Mouse (Mus musculus) MEL (cell line): ENCODE data around the gene Mecom.

Experiments used
- BHLHE40 ChIP-seq: IDR thresholded peaks from 2 replicates; pipeline ENCODE4 v1.6.1; 2012; ENCODE audit warnings: low read depth, mild to moderate bottlenecking, inconsistent platforms, low read length, improper control_type of control experiment, borderline replicate concordance
- CHD2 ChIP-seq: IDR thresholded peaks from 2 replicates; pipeline ENCODE4 v1.6.1; 2011; ENCODE audit warnings: low read length, improper control_type of control experiment
- CTCF ChIP-seq, 3 experiments: IDR thresholded peaks in 2 of 3; conservative IDR thresholded peaks in 1 of 3; 2 replicates each; pipeline ENCODE4 v1.5.1; 2011 to 2012; ENCODE audit warnings: low read length in 3 of 3, low read depth in 2 of 3, mild to moderate bottlenecking in 2 of 3, improper control_type of control experiment in 1 of 3, inconsistent platforms in 1 of 3, mixed read lengths in 1 of 3, moderate library complexity in 1 of 3; ENCODE audit not compliant: control insufficient read depth in 1 of 3, insufficient read depth in 1 of 3, poor library complexity in 1 of 3, severe bottlenecking in 1 of 3
- ELF1 ChIP-seq: IDR thresholded peaks from 2 replicates; pipeline ENCODE4 v1.6.1; 2014; ENCODE audit warnings: low read depth, mild to moderate bottlenecking, inconsistent platforms, low read length, improper control_type of control experiment, moderate library complexity
- EP300 ChIP-seq, 2 experiments: IDR thresholded peaks; 2 replicates each; pipeline ENCODE4 v1.6.1; 2011; ENCODE audit warnings: improper control_type of control experiment in 2 of 2, low read length in 2 of 2, low read depth in 1 of 2, mild to moderate bottlenecking in 1 of 2
- ETS1 ChIP-seq: IDR thresholded peaks from 2 replicates; pipeline ENCODE4 v1.6.1; 2012; ENCODE audit warnings: low read depth, mild to moderate bottlenecking, inconsistent platforms, low read length, improper control_type of control experiment, moderate library complexity
- HCFC1 ChIP-seq: IDR thresholded peaks from 2 replicates; pipeline ENCODE4 v1.6.1; 2012; ENCODE audit warnings: low read depth, mild to moderate bottlenecking, inconsistent platforms, low read length, improper control_type of control experiment, moderate library complexity
- JUND ChIP-seq: IDR thresholded peaks from 2 replicates; pipeline ENCODE4 v1.6.1; 2011; ENCODE audit warnings: low read depth, mild to moderate bottlenecking, improper control_type of control experiment, low read length
- MAX ChIP-seq: IDR thresholded peaks from 2 replicates; pipeline ENCODE4 v1.6.1; 2011; ENCODE audit warnings: low read length, improper control_type of control experiment
- MEF2A ChIP-seq: IDR thresholded peaks from 2 replicates; pipeline ENCODE4 v1.6.1; 2014; ENCODE audit warnings: low read depth, mild to moderate bottlenecking, inconsistent platforms, low read length, improper control_type of control experiment; ENCODE audit not compliant: poor library complexity, insufficient replicate concordance, severe bottlenecking; ENCODE audit errors: extremely low read depth
- POLR2A ChIP-seq, 2 experiments: IDR thresholded peaks; 2 replicates each; pipeline ENCODE4 v1.6.1; 2011 to 2012; ENCODE audit warnings: low read length in 2 of 2, mild to moderate bottlenecking in 2 of 2, control low read depth in 1 of 2, improper control_type of control experiment in 1 of 2, low read depth in 1 of 2, moderate library complexity in 1 of 2; ENCODE audit not compliant: control insufficient read depth in 1 of 2, insufficient read depth in 1 of 2, poor library complexity in 1 of 2
- POLR2AphosphoS5 ChIP-seq: IDR thresholded peaks from 2 replicates; pipeline ENCODE4 v1.6.1; 2012; ENCODE audit warnings: low read depth, borderline replicate concordance, mild to moderate bottlenecking, inconsistent platforms, low read length, moderate library complexity, mixed read lengths
- RCOR1 ChIP-seq: IDR thresholded peaks from 2 replicates; pipeline ENCODE4 v1.6.1; 2012; ENCODE audit warnings: low read depth, mild to moderate bottlenecking, inconsistent platforms, low read length, improper control_type of control experiment

DNA sequence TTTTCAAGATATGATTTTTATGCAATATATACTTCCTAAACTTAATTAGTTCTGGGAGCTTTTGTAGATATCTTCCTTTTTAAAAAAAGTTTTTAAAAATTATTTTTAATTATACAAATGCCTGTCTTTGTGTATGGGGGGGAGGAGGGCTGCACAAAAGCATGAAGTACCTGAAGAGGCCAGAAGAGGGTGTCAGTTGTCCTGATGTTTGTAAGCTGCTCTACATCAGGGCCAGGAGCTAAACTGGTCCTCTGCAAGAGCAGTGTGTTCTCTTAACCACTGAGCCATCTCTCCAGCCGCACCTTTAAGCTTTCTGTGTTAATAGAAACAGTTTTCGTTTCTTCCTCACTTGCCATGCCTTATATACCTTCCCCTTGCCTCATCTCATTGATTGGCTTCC, 2.4 kb upstream of the Mecom start:
- TF ChIP-seq CTCF (IDR thresholded peaks at IDR 0.05 in 2 of 3, conservative IDR thresholded peaks at IDR 0.05 in 1 of 3; ENCODE audit: control insufficient read depth in 1 of 3, insufficient read depth in 1 of 3, low read depth in 2 of 3, low read length in 3 of 3, poor library complexity in 1 of 3, severe bottlenecking in 1 of 3) (peak in 1 of 3 experiments; percentile 35; a peak in 2 of 6 replicates), POLR2AphosphoS5 (no peak), EP300 (IDR thresholded peaks at IDR 0.05; ENCODE audit: low read depth in 1 of 2, low read length in 2 of 2) (no peak), RCOR1 (no peak), JUND (no peak), HCFC1 (no peak), ELF1 (no peak), CHD2 (no peak), POLR2A (IDR thresholded peaks at IDR 0.05; ENCODE audit: control insufficient read depth in 1 of 2, insufficient read depth in 1 of 2, low read depth in 1 of 2, low read length in 2 of 2, poor library complexity in 1 of 2) (no peak), BHLHE40 (no peak), MAX (no peak), ETS1 (no peak), MEF2A (no peak)
